Mouse (Mus musculus) heart, postnatal 0 days (tissue): ENCODE data around the gene Sarm1. TPM values are rescaled to one million over a fixed set of nuclear protein-coding genes. Genes with fewer than 3 reads are reported as not detected.

ENCODE experiments used
- ATAC-seq: fragments of 200-750 bp; cut with Nextera tagmentation; 2 replicates; pipeline ENCODE4 v1.8.0; 2017; ENCODE audit warnings: low read depth, moderate number of reproducible peaks, moderate library complexity; ENCODE audit not compliant: insufficient read depth
- DNase-seq: peaks from one replicate; pipeline ENCODE4 v3.0.0-alpha.2; 2016; ENCODE audit warnings: low spot score
- H3K27ac ChIP-seq: fragments of 300-500 bp; sonication (generic); 2 replicates; pipeline ENCODE4 v1.5.1; 2014; ENCODE audit warnings: low read depth, mild to moderate bottlenecking
- H3K27me3 ChIP-seq: fragments of 300-500 bp; sonication (generic); 2 replicates; pipeline ENCODE4 v1.6.1; 2014; ENCODE audit warnings: low read length, mixed read lengths; ENCODE audit not compliant: control insufficient read depth, insufficient read depth
- H3K36me3 ChIP-seq: fragments of 300-500 bp; sonication (generic); replicated peaks from 2 replicates; pipeline ENCODE4 v1.6.1; 2014; ENCODE audit warnings: low read length, mixed read lengths; ENCODE audit not compliant: control insufficient read depth, insufficient read depth
- H3K4me1 ChIP-seq: fragments of 300-500 bp; sonication (generic); 2 replicates; pipeline ENCODE4 v1.6.1; 2014; ENCODE audit warnings: antibody characterized with exemption; ENCODE audit not compliant: control insufficient read depth, insufficient read depth
- H3K4me2 ChIP-seq: fragments of 300-500 bp; sonication (generic); 2 replicates; pipeline ENCODE4 v1.6.1; 2014; ENCODE audit warnings: low read depth, mild to moderate bottlenecking, low read length, moderate library complexity
- H3K4me3 ChIP-seq: fragments of 300-500 bp; sonication (generic); 2 replicates; pipeline ENCODE4 v1.5.1; 2014; ENCODE audit warnings: low read depth, low read length
- H3K9ac ChIP-seq: fragments of 300-500 bp; sonication (generic); replicated peaks from 2 replicates; pipeline ENCODE4 v1.6.1; 2014; ENCODE audit warnings: low read depth, low read length, mixed read lengths
- H3K9me3 ChIP-seq: fragments of 300-500 bp; sonication (generic); replicated peaks from 2 replicates; pipeline ENCODE4 v1.6.1; 2016; ENCODE audit warnings: low read length; ENCODE audit not compliant: control insufficient read depth
- CTCF ChIP-seq: IDR thresholded peaks from 2 replicates; pipeline ENCODE4 v1.5.1; 2016; ENCODE audit warnings: antibody characterized with exemption, control low read depth, low read depth
- EP300 ChIP-seq: IDR thresholded peaks from 2 replicates; pipeline ENCODE4 v1.6.1; 2016; ENCODE audit warnings: antibody characterized with exemption, low read depth
- WGBS: fragments of 180-500 bp; shearing (Covaris S2); extraction: QIAGEN DNeasy Blood & Tissue Kit; methylation state at CpG from one replicate; pipeline ENCODE4 v1.1.7; 2014; 5-methylcytosine and 5-hydroxymethylcytosine counted together
- polyA plus RNA-seq: library from polyadenylated mRNA; unstranded; fragments of >200 nt; fragmentation: Nextera tagmentation; extraction: Ambion mirVana; gene quantifications from 2 replicates; pipeline ENCODE4 v1.2.1, GENCODE M21; 2015
- total RNA-seq: library from RNA; depleted of rRNA; stranded (reverse); fragments of >200 nt; gene quantifications from 2 replicates; pipeline ENCODE4 v1.2.3, GENCODE M21; 2014; ENCODE audit warnings: low replicate concordance

Sarm1 gene
- total and polyA plus RNA-seq, 2 experiments from 2014 or later: not detected

- under 1% methylated on average over 41 of the region's 41 CpGs for WGBS
- DNase-seq: peak; percentile 83
- H3K4me1 ChIP-seq: 0 out of 2 replicates have a peak, but pooled peaks cover 4% of the 10 kb centered on the region
- no peaks in the 10 kb centered on the region for H3K36me3 ChIP-seq
- H3K27ac ChIP-seq: peak within 1 kb of the TSS; percentile 68
- peak within 1 kb of the TSS; percentile 95 for H3K4me2 ChIP-seq
- H3K27me3 ChIP-seq: no peaks in the 10 kb centered on the region
- TF ChIP-seq CTCF (no peak), EP300 (no peak)
- H3K9me3 ChIP-seq: no peaks in the 10 kb centered on the region
- peak within 1 kb of the TSS; percentile 67 for H3K9ac ChIP-seq
- ATAC-seq: peak; percentile 95
- peak within 1 kb of the TSS; percentile 89 for H3K4me3 ChIP-seq
Measured at GRCm38 (mm10) chr11:78465568-78466180, 31.9 kb downstream of the Sarm1 start, which contains the start of gene Slc46a1. Slc46a1 (plus strand) TSS chr11:78465697.

- WGBS: 45% methylated on average over 9 of the region's 9 CpGs
- TF ChIP-seq EP300: no peak
- TF ChIP-seq CTCF: no peak
- H3K36me3 ChIP-seq: no peaks in the 10 kb centered on the region
- ATAC-seq (no peak), DNase-seq (no peak)
- no peak overlapping the region for H3K27ac ChIP-seq
- peak overlapping the region; percentile 67; the same call in 1 of the 2 replicates for H3K9ac ChIP-seq
- H3K9me3 ChIP-seq: no peaks in the 10 kb centered on the region
- no peaks in the 10 kb centered on the region for H3K27me3 ChIP-seq
- H3K4me3 ChIP-seq: peak overlapping the region; percentile 89
- 0 out of 2 replicates have a peak, but pooled peaks cover 4% of the 10 kb centered on the region for H3K4me1 ChIP-seq
- peak overlapping the region; percentile 95 for H3K4me2 ChIP-seq
Measured at GRCm38 (mm10) chr11:78465116-78465515, 32.4 kb downstream of the Sarm1 start.

- Histone ChIP-seq H3K27ac (no peak overlapping the region), H3K36me3 (no peaks in the 10 kb centered on the region), H3K4me3 (no peak overlapping the region), H3K4me1 (0 out of 2 replicates have a peak, but pooled peaks cover 4% of the 10 kb centered on the region), H3K9me3 (no peaks in the 10 kb centered on the region), H3K27me3 (no peaks in the 10 kb centered on the region), H3K4me2 (no peak overlapping the region), H3K9ac (no peak overlapping the region)
- no peak for ATAC-seq
- no peak for DNase-seq
- WGBS: 40% methylated on average over 13 of the region's 13 CpGs
- TF ChIP-seq CTCF (no peak), EP300 (no peak)
Measured at GRCm38 (mm10) chr11:78463286-78464036, 34.1 kb downstream of the Sarm1 start.

DNA sequence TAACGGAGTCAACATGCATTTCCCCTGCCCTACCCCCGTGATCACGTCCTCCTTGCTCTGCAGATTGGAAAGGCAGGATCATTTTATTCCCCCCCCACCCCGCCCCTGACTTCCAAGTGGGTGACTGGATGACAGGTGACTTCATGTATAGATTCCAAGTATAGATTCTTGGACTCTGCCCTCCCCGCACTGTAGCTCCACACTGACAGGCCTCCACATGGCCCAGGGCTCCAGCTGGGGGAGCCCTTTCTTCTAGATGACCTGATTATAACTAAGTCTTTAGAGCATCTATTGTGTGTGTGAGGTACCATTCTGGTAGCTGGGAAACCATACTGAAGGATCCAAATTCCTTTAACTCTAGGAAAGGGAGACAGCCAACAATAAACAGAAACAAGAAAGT lies 34.9 kb downstream of the Sarm1 start:
- Histone ChIP-seq H3K4me2 (no peak overlapping the region), H3K4me3 (no peak overlapping the region), H3K9me3 (no peaks in the 10 kb centered on the region), H3K9ac (no peak overlapping the region), H3K4me1 (0 out of 2 replicates have a peak, but pooled peaks cover 3% of the 10 kb centered on the region), H3K27ac (no peak overlapping the region), H3K27me3 (no peaks in the 10 kb centered on the region), H3K36me3 (no peaks in the 10 kb centered on the region)
- 84% methylated on average over 5 of the region's 5 CpGs for WGBS
- TF ChIP-seq CTCF (no peak), EP300 (no peak)
- no peak for DNase-seq
- no peak for ATAC-seq

DNA sequence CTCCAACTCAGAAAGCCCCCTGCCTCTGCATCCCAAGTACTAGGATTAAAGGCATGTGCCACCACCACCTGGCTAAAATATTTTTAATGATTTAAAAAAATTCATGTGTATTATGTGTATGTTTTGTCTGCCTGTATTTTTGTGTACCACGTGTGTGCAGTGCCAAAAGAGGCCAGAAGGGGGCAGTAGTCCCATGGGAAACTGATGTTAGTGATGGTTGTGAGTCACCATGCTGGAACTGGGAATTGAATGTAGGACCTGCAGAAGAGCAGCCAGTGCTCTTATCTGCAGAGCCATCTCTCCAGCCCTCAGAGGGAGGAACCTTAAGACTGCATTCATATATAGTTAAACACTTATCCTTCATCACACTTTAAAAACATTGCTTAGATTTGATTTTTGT lies 35.7 kb downstream of the Sarm1 start:
- DNase-seq (no peak), ATAC-seq (no peak)
- no peaks in the 10 kb centered on the region for H3K27me3 ChIP-seq
- H3K27ac ChIP-seq: no peak overlapping the region
- no peaks in the 10 kb centered on the region for H3K9me3 ChIP-seq
- WGBS: 71% methylated on average over 1 of the region's 1 CpGs
- H3K4me1 ChIP-seq: no peaks in the 10 kb centered on the region
- no peaks in the 10 kb centered on the region for H3K36me3 ChIP-seq
- no peak overlapping the region for H3K4me2 ChIP-seq
- TF ChIP-seq CTCF (no peak), EP300 (no peak)
- H3K9ac ChIP-seq: no peak overlapping the region
- no peak overlapping the region for H3K4me3 ChIP-seq
